Mouse (Mus musculus): ENCODE measurements around the gene Atp6v0c. TPM values are rescaled to one million over a fixed set of nuclear protein-coding genes. Genes with fewer than 3 reads are reported as not detected.

Gene Atp6v0c
- total and polyA plus RNA-seq, 2 experiments from 2014 or later, result 489 to 2,006 TPM

GRCm38 (mm10) chr17:24167120-24167519 lies 2.4 kb downstream of the Atp6v0c start:
- no peak for DNase-seq
- H3K4me1 ChIP-seq (ENCODE audit: insufficient read depth), result peaks cover 25% of the 10 kb centered on the region
- 0 out of 2 replicates have a peak overlapping the region, but pooled peaks have one; percentile 78 for H3K4me2 ChIP-seq (ENCODE audit: low read depth)
- peaks cover 13% of the 10 kb centered on the region for H3K36me3 ChIP-seq (ENCODE audit: insufficient read depth)
- H3K27ac ChIP-seq (ENCODE audit: low read depth, low read length), result no peak overlapping the region
- H3K4me3 ChIP-seq (ENCODE audit: low read depth, low read length), result no peak overlapping the region
- no peak overlapping the region for H3K9ac ChIP-seq
- no peak for ATAC-seq
- 90% methylated on average over 6 of the region's 6 CpGs for WGBS
- no peaks in the 10 kb centered on the region for H3K27me3 ChIP-seq (ENCODE audit: insufficient read depth, low read length)
- no peak for TF ChIP-seq CTCF (IDR thresholded peaks at IDR 0.05; ENCODE audit: low read depth)
- no peaks in the 10 kb centered on the region for H3K9me3 ChIP-seq (ENCODE audit: low read length)

GRCm38 (mm10) chr17:24164566-24165259 lies 4.8 kb downstream of the Atp6v0c start:
- Histone ChIP-seq H3K4me1 (ENCODE audit: insufficient read depth) (peaks cover 19% of the 10 kb centered on the region), H3K4me2 (ENCODE audit: low read depth) (no peak overlapping the region), H3K9ac (no peak overlapping the region), H3K9me3 (ENCODE audit: low read length) (no peaks in the 10 kb centered on the region), H3K4me3 (ENCODE audit: low read depth, low read length) (no peak overlapping the region), H3K27ac (ENCODE audit: low read depth, low read length) (no peak overlapping the region), H3K27me3 (ENCODE audit: insufficient read depth, low read length) (no peaks in the 10 kb centered on the region), H3K36me3 (ENCODE audit: insufficient read depth) (peaks cover 13% of the 10 kb centered on the region)
- TF ChIP-seq CTCF (IDR thresholded peaks at IDR 0.05; ENCODE audit: low read depth), result peak; percentile 21; the same call in 1 of the 2 replicates
- DNase-seq, result no peak
- 85% methylated on average over 11 of the region's 11 CpGs for WGBS
- no peak for ATAC-seq

GRCm38 (mm10) chr17:24163176-24163962 lies 6.1 kb downstream of the Atp6v0c start, which contains the start of gene Amdhd2:
Gene Amdhd2 (minus strand): TSS chr17:24163766.
- ATAC-seq (peak; percentile 86), DNase-seq (peak; percentile 97)
- H3K27me3 ChIP-seq (ENCODE audit: insufficient read depth, low read length), result no peaks in the 10 kb centered on the region
- no peaks in the 10 kb centered on the region for H3K9me3 ChIP-seq (ENCODE audit: low read length)
- H3K4me1 ChIP-seq (ENCODE audit: insufficient read depth), result peaks cover 19% of the 10 kb centered on the region
- H3K27ac ChIP-seq (ENCODE audit: low read depth, low read length), result peak within 1 kb of the TSS; percentile 87
- peak within 1 kb of the TSS; percentile 63 for H3K4me3 ChIP-seq (ENCODE audit: low read depth, low read length)
- H3K36me3 ChIP-seq (ENCODE audit: insufficient read depth), result peaks cover 13% of the 10 kb centered on the region
- peak within 1 kb of the TSS; percentile 90 for H3K4me2 ChIP-seq (ENCODE audit: low read depth)
- 0 out of 2 replicates have a peak, but pooled peaks have one; percentile 1 for TF ChIP-seq CTCF (IDR thresholded peaks at IDR 0.05; ENCODE audit: low read depth)
- peak within 1 kb of the TSS; percentile 66 for H3K9ac ChIP-seq
- WGBS, result 2% methylated on average over 47 of the region's 47 CpGs

- Histone ChIP-seq H3K36me3 (ENCODE audit: insufficient read depth) (peaks cover 13% of the 10 kb centered on the region), H3K4me2 (ENCODE audit: low read depth) (peak overlapping the region; percentile 90), H3K9ac (peak overlapping the region; percentile 66), H3K27me3 (ENCODE audit: insufficient read depth, low read length) (no peaks in the 10 kb centered on the region), H3K4me1 (ENCODE audit: insufficient read depth) (peaks cover 13% of the 10 kb centered on the region), H3K9me3 (ENCODE audit: low read length) (no peaks in the 10 kb centered on the region), H3K4me3 (ENCODE audit: low read depth, low read length) (peak overlapping the region; percentile 63), H3K27ac (ENCODE audit: low read depth, low read length) (peak overlapping the region; percentile 87)
- DNase-seq (no peak), ATAC-seq (no peak; the same call in 1 of the 2 replicates)
- WGBS, result 33% methylated on average over 17 of the region's 17 CpGs
- no peak for TF ChIP-seq CTCF (IDR thresholded peaks at IDR 0.05; ENCODE audit: low read depth)
These were observed 6.8 kb downstream of the Atp6v0c start for GRCm38 (mm10) chr17:24162584-24163175.

- 91% methylated on average over 5 of the region's 5 CpGs for WGBS
- no peak overlapping the region for H3K27ac ChIP-seq (ENCODE audit: low read depth, low read length)
- DNase-seq (no peak), ATAC-seq (no peak)
- peaks cover 13% of the 10 kb centered on the region for H3K36me3 ChIP-seq (ENCODE audit: insufficient read depth)
- H3K9ac ChIP-seq, result no peak overlapping the region
- H3K4me2 ChIP-seq (ENCODE audit: low read depth), result no peak overlapping the region
- no peak for TF ChIP-seq CTCF (IDR thresholded peaks at IDR 0.05; ENCODE audit: low read depth)
- H3K4me3 ChIP-seq (ENCODE audit: low read depth, low read length), result no peak overlapping the region
- peaks cover 8% of the 10 kb centered on the region for H3K4me1 ChIP-seq (ENCODE audit: insufficient read depth)
- H3K27me3 ChIP-seq (ENCODE audit: insufficient read depth, low read length), result no peaks in the 10 kb centered on the region
- no peaks in the 10 kb centered on the region for H3K9me3 ChIP-seq (ENCODE audit: low read length)
These were observed 8.0 kb downstream of the Atp6v0c start for GRCm38 (mm10) chr17:24161466-24161865.

- Histone ChIP-seq H3K4me2 (ENCODE audit: low read depth) (no peak overlapping the region), H3K9ac (no peak overlapping the region), H3K4me1 (ENCODE audit: insufficient read depth) (peaks cover 2% of the 10 kb centered on the region), H3K9me3 (ENCODE audit: low read length) (no peaks in the 10 kb centered on the region), H3K4me3 (ENCODE audit: low read depth, low read length) (no peak overlapping the region), H3K27ac (ENCODE audit: low read depth, low read length) (no peak overlapping the region), H3K27me3 (ENCODE audit: insufficient read depth, low read length) (no peaks in the 10 kb centered on the region), H3K36me3 (ENCODE audit: insufficient read depth) (peaks cover 4% of the 10 kb centered on the region; the same call in 1 of the 2 replicates)
- WGBS, result 89% methylated on average over 4 of the region's 4 CpGs
- DNase-seq (no peak), ATAC-seq (no peak)
- TF ChIP-seq CTCF (IDR thresholded peaks at IDR 0.05; ENCODE audit: low read depth), result no peak
These were observed 12.0 kb downstream of the Atp6v0c start for GRCm38 (mm10) chr17:24157526-24157925.
